Mouse (Mus musculus) right cerebral cortex, postnatal 10 days (tissue): Measurements from ENCODE around the gene Tead4.
A peak's percentile ranks its signal among the peaks of the same experiment; 100 is the strongest.
"Not testable (repeated sequence)": the region's sequence is repeated elsewhere in the genome, so short reads cannot be mapped to it uniquely, and the experiment has no call there.

Experiments used
- DNase-seq, 2 experiments: peaks; one replicate each; pipeline ENCODE4 v3.0.0; 2021; ENCODE audit warnings: low spot score in 2 of 2

Tead4 gene

DNA sequence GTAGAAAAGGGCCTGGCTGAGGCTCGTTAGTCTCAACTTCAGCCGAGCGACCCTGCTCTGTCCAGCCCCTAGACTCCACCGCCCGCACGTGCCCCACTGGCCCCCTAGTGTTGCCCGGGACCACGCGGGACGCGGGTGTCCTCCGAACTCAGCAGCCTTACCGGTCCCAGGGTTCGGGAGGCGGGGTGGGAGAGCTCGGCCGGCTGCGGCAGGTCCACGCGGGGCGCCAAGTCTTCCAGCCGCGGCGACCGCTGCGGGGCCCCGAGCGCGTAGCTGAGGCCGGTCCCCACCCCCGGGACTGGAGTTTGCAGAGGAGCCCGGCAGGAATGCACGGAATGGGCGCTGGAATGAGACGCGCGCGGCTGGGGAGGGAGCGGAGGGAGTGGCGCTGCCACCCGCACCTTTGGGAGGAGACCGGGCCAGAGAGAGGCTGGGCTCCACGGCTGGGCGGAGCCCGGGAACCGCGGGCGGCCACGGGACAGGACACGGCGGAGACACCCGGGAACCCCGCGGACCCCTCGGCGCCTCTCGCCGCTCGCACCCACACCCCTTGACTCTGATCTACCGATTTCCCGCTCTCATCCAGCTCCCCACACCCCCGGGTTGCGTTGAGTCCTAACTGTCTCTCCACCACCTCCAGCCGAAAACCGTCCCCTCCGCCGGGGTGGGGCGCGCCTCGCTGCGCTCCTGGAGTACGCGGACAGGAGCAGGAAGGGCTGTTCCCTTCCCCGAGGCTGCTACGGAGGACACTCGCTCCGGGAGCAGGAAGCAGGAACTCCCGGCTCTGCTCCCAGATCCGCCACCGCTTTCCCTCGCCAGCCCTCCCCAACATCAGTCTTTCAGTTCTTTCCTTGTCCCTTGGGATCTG is at the start of gene Tead4:
Gene Tead4 (minus strand): TSS at position 690 of the 868 bp plus-strand sequence.
- DNase-seq = peak in 1 of 2 experiments; percentile 43

DNA sequence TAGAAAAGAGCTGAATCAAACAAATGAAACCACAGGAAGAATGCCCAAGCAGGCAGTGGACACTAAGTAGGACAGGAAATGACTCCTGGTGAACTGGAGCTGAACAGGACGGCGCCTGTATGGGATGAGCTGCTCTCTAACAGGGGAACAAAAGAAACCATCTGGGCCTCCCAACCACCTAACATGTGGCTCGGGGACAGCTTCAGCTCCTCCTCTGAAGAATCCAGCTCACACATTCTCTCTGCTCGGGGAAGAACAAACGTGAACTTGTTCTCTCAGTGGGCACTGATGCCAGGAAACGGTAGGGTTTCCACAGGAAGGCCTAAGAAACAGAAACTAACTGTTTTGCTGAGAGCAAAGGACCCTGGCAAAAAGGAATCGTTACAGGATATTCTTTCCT is 49.1 kb upstream of the Tead4 start:
- DNase-seq = peak; percentile 63 to 75

DNA sequence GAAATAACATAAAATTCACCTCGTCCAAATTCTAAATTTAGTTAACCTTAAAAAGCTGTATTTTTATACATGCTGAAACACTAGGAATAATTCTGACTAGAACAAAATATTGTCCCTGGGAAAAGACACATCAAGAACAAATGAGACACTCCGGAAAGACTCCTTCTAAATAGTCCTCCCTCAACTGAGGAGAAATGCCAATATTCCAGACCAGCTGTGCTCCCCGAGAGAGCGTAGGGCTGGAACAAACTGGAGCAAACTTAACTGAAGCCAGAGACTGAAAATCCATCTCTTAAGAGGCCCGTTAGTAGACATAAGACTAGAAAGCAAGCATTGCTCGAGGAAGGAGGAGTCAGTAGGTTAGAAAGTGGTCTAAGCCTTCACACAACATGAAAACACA is 46.2 kb upstream of the Tead4 start:
- DNase-seq = no peak

DNA sequence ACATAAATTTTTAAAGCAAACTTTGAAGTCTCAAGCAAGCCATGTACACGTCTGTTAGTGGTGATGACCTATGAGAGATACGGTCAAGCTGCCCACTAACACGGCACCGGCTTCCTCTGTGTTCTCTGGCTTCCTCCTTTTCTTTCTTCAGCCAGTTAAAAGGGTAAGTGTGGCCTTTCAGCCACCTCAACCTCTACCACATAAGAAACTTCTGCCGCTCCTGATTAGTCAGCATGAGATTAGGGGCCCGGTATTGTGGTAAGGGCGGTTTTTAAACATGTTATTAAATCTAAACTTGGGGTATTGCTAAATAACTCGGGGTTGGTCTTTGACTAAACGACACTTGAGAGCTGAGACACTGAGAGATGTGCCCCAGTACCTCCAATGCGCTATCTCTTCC is 45.0 kb upstream of the Tead4 start:
- no peak for DNase-seq

DNA sequence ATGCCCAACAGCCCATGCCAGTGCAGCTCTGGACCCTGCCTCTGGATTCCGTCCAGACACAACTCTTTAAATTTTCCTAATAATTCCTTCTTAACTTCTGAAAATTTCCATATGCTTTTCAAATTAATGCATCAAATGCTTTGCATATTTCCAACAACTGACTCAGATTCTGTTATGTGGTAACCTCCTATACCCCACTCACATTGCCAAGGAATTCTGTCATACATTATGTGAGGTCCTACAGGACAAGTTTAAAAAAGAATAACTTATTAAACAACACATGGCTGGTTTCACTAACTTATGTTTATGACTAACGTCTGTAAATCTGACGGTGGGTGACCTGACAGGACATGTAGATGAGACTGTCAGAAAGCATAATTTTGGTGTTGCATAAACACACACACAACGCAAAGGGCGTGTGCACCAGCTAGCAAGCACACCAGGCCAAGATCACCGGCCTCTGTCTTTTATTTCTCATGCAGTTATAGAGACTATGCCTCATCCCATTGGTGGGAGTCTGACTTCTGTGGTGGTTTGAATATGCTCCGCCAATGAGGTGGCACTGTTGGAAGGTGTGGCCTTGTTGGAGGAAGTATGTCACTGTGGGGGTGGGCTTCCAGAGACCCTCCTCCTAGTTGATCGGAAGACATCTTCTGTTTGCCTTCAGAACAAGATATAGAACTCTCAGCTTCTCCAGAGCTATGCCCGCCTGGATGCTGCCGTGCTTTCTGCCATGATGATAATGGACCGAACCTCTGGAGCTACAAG is 41.5 kb upstream of the Tead4 start:
- DNase-seq = no peak

DNA sequence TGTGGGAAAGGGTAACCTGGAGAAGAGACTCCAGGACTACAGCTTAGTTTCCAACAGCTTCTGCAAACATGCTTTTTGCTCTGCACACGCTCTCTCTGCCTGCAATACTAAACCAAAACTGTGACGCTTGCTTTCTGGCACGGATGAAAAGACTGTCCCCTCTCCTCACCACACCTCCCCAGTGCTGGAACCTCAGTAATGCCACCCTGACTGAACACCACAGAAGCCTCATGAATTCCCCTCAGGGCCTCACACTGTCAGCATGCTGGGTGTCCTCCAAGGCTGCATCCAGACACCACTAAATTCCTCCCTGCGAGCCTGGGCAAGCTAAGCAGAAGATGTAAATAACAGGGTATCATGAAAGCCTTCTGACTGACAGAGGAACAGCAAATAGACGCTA is 38.3 kb upstream of the Tead4 start:
- no peak for DNase-seq

DNA sequence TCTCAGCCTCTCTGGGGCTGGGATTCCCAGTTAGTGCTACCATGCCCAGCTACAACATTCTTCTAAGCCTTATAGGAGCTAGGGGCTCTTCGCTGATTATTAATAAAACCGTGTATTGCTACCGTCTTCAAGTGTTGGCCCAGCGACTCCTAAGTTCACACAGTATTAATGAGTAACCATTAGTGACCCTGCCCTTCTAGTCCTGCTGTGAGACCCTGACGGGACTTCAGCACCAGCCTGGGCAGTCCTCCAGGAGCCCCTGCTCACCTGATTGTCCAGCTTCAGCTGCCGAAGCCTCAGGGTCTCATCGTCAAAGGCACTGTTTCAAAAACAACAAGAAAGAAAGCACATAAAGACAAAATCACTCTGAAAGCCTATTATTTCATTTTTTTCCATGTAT is 36.8 kb upstream of the Tead4 start:
- DNase-seq = no peak

DNA sequence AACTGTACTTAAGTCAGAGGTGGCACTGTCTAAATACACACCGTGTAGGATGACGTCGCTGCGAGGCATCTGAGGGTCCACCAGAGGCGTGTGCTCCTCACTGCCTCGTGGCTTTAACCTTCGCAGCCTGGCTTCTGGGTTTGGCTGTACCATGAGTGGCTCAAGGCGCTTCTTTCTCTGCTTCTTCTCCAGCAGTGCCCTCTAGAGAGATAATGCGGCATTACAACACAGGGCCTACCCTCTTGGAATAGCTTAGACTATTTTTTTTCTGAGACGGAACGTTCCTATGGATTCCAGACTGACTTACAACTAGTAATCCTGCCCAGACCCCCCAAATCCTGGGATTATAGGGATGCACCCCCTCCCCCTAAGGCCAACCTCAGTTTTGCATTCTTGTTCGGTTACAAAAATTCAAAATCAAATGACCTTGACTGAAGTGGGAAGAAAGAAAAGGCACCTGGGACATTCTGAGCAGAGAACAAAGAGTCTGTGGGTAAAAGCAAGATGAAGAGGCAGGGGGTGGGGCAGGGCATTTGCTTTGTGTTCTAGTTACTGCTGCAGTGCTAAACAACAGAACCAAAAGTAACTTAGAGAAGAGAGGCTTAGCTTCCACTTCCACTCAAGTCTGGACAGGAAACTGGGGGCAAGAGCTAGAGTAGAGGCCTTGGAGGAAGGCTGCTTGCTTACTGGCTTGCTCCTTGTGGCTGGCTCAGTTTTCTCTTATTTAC is 33.9 kb upstream of the Tead4 start:
- peak; percentile 67 to 80 for DNase-seq

DNA sequence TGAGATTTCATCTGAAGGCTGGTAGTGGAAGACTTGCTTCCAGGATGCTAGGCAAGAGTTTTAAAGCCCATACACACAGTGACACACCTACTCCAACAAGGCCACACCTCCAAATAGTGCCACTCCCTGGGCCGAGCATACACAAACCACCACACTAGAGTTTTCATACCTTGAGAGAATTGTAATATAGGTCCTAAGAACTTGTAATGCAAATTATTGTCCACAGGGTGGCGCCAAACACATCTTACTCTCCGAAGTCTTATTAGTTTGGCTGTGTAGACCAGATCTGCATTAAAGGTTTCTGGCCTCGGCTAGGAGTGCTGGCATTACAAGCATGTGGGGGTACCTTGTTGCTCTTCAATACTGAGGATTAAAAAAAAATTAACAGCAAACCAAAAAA is 17.7 kb upstream of the Tead4 start:
- DNase-seq = peak; percentile 71 to 76

DNA sequence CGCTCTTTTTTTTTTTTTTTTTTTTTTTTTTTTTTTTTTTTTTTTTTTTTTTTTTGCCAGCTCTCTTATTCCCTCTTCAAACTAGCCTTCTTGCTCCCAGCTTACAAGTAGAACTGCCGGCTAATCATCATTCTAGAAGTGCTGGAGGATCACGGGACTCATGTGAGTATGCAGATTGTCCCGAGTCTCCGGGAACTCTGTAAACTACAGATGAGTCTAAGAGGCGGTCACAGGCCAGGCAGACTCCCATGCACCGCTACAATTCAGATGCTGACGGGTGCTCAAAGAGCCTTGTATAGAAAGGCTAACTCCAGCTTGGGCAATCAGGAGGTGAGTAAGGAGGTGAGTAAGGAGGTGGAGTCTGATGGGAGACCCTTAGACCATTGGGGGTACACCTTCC is 15.0 kb upstream of the Tead4 start:
- DNase-seq = no peak

DNA sequence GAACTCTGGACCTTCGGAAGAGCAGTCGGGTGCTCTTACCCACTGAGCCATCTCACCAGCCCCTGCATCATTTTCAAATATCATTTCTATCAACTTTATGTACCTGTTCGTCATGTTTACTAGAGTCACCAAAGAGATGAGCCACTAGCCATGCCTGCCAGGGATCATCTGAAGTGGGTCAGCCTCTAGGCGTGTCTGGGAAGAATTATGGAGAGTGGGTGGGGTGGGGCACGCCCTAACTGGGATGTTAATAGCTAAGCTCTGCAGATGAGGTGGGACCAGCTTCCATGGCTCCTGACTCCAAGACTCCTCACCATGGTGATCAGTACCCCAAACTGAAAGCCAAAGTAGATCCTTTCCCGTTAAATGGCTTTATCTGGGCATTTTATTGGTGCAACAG is 14.2 kb upstream of the Tead4 start:
- DNase-seq = no peak

DNA sequence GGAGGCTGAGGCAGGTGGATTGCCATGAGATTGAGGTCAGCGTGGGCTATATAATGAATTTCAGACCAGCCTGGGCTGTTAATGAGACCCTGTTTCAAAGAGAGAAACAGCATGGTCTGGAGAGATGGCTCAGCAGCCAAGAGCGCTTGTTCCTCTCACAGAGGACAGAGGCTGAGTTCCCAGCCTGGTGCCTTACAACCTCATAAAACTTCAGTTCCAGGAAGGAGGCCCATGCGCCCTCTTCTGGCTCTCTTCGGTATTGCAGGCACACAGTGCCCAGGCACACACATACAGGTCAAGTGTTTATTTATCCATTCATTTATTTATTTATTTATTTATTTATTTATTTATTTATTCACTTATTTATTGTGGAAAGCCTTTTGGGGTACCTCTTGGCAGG is 7.7 kb upstream of the Tead4 start:
- peak in 1 of 2 experiments; percentile 58 for DNase-seq

DNA sequence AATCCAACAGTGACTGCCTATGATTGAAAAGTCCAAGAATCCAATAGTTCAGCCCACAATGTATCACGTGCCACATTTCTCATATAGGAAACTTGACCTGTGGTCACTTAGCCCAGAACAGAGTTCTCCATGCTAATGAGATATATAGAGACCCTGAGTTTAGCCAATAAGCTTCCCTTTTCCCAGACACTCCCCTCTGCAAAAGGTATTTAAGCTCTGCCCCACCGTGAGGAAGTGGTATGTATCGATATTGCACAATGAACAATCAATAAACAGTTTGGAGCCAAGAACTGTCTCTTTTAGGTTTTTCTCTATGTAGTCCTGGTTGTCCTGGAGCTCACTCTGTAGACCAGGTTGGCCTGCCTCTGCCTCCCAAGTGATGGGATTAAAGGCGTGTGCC is 4.2 kb upstream of the Tead4 start:
- DNase-seq = no peak

DNA sequence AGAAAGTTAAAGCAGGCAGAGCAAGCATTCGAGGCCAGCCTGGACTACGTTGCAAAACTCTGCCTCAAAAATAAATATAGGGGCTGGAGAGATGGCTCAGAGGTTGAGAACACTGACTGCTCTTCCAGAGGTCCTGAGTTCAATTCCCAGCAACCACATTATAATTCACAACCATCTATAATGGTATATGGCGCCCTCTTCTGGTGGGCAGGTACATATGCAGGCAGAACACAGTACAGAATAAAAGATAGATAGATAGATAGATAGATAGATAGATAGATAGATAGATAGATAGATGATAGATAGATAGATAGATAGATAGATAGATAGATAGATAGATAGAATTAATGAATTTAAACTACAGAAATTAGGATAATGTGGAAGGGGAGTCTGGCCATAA is 2.0 kb upstream of the Tead4 start:
- not testable (repeated sequence) for DNase-seq

DNA sequence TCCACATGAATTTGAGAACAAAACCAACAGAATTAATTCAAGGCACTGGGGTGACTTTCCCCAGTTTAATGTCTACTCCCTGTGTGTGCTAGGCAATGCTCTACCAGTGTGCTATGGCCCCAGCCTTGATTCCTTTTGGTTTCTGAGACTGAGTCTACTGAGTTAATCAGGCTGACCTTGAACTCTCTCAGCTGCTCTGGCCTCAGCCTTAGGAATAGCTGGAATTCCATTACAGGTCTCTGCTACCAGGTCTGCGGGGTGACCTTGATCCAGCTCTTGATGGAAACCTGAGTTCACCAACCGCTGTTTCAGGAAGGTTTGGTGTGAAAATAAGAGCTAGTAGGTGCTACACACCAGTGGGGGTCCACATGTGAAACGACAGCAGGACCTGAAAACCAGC is 1.3 kb upstream of the Tead4 start:
- no peak for DNase-seq

DNA sequence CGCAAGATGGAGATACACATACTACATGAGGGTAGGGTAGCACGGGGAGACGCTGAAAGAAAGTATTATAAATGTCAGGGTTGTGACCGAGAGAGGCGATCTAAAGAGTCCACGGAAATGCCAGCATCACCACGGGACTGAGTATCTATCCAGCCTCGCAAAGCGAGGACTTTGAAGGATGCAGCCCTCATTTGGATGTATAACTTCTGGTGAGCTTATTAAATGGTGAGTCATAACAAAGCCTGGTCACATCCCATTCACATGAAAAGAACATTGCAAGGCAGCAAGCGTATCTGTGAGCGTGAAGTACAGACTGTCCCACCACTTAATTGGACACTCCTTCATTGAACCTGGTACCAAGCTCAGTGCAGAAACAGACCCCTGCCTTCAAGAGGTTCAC is 835 bp upstream of the Tead4 start:
- no peak for DNase-seq

DNA sequence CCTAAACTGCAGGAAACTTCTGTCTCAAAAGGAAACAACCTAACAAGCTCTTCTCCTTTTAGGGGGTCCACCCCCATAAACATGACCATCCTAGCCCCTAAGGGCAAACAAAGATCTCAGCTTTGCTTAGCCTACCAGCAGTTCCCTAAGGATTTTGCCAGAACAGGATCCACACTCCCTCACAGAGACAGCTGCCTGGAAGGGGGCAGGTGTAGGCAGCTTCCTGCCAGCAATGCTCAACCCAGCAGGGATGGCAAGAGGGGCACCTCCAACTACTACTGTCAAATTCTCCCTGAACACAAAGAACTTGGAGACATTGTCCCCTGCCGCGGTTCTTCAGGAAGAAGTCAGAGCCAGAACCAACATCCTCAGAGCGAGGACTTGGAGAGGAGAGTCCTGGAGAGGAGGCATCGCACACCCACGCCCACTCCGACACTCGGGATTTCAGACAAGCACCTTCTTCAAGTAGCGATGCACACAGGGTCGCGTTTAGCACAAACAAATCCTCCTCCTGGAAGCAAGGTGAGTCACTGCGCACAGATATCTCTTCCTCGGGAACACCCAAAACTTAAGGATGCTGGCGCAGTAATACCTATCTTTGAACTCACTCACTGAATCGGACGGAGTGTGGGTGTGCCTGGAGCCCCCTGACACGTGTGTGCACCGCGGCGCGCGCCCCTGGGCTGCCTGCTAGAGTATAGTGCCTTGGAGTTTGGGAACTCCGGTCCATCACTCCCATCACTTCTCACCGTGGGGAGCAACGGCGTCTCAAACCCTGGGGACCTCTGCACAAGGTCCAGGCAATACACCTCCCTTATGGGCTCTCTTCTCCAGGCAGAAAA is 1.1 kb downstream of the Tead4 start:
- DNase-seq = no peak

DNA sequence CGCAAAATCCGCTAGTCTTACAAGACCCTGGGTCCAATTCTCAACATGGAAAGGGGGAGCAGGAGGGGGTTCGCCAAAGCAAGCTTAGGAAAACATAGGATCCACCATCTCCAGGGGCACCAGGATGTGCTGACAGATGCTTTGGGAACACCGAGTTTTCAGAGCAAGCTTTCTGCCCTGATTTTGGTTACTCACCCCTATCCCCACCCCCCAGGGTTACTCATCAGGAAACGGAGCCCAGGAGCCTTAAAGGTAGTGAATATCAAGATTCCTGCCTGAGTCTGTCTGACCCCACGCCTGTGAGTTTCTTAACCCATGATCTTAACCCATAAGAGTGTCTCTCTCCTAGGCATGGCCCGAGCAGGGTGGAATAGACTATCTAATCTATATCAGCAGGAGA is 2.4 kb downstream of the Tead4 start:
- no peak for DNase-seq

DNA sequence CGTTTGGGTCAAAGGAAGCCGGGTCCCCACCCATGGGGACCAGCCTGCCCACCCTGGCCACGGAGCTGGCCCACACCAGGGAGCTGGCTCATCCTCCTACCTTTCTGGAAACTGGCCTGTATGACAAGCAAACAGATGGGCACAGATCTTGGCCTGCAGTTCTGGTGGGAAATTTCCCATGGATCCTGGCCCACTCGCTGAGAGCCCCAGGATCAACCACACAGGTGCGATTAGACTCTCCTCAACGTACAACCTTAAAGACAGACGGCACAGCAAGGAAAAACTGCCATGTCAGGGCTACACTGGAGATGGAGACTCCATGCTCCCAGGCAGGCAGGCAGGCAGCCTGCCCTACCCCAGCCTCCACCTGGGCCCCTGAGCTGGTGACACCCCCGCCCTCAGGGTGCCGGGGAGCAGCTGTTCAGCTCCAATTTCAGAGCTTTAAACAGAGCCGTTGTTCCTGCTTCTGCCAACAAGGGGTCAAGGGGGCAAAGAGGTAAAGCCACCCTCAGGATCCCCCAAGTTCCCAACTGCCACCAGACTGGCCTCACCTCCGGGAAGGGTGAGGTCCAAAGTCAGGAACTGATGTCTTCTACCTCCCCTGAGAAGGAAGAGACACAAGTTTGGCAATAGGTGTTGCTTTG is 3.8 kb downstream of the Tead4 start:
- no peak for DNase-seq

DNA sequence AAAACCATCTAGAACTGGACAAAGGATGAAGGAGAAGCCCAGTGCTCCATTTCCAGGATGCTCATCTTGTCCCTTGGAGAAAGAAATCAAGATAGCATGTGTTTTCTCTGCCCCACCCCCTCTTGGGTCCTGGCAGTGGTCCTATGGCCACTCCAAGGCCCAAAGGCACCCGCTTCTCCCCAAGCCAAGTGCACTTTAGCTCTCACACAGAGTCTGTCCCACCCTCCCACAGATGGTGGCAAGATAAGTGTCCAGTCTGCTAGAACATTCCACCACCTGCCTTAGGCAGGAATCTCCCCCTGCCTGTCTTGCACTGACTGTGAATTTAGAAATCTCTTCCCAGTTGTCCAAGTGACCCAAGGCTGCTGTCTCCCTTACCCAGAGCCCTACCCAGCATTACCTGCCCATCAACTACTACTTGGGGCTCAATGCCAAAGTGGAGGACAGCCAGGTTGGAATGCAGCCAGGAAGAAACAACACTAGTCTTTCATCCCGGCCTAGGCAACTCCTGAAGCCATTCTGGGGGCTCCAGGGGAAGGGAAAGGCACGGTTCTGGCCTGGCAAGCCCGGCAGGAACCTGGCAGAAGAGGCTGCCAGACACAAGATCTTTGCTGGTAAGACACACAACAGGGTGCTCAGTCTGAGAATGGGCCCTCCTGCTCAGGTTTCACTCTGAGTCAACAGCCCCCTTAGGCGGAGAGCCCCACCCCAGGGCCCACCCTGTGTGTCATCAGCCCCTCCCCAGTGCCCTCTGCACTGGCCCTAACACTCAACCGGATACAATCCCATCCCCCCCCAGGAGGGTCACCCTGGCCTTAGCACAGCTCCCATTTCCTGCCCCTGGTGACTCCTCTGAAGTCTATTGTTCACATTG is 4.5 kb downstream of the Tead4 start:
- peak; percentile 67 to 72 for DNase-seq
